Comparison of ENCODE assay signal across 22 mouse cellular contexts in the genomic region with DNA sequence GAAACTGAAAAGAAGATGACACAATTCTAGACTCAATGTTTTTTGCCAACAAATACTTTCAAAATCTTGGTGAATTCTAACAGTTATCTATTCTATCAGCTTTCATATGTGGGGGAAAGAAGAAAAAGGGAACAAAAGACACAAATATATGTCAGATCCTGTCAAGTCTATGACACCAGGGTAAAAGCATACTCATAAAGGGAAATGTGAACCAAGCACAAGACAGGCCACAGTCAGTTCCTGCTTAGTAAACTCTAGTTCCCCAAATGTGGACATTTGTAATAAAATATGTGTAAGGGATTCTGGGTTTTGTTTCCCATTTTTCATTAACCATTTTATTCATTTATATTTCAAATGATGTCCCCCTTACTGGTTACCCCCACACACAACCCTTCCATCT.
DNase-seq lines count a peak whose midpoint lies in the region; ATAC-seq and TF ChIP-seq lines count a peak whose summit lies in the region.
"Had no signal": no experiment of that assay in that cellular context is flagged by ENCODE, and none has a peak within 500 bp of the region (broad histone marks: within the 10 kb centered on the region; RNA-seq: fewer than 3 reads in every experiment).

No protein-coding gene starts in this region.

- dilution Hi-C loops in CH12.LX (cut with MboI; ENCODE audit: extremely low pct_ligation_motif_present, extremely low pct_unique_long_range_greater_than_20kb, low sequenced_read_pairs), result no loop called here

- peak; percentile 6 for DNase-seq in CH12.LX (ENCODE audit: extremely low read depth)
- DNase-seq in splenic B cell, adult 2 months (ENCODE audit: low read depth, low spot score), result peak; percentile 4
- no peak for DNase-seq in urinary bladder, postnatal 25 days (ENCODE audit: low spot score)
- DNase-seq: adrenal gland, postnatal 10 days; cerebellum, adult 18-20 months; cerebellum, adult 9-11 months; embryo, embryonic 11 days; gastrocnemius, postnatal 10 days; heart, adult 2 months; heart, postnatal 14 days had no signal

- no peak overlapping the region for H3K4me2 ChIP-seq in CH12.LX (ENCODE audit: insufficient read depth, low read depth, poor library complexity, severe bottlenecking)
- H3K4me2 ChIP-seq in hindbrain, embryonic 12.5 days (replicated peaks), result no peak overlapping the region
- H3K4me2 ChIP-seq: embryonic facial prominence, embryonic 15.5 days; forebrain, embryonic 12.5 days; heart, embryonic 11.5 days; heart, embryonic 15.5 days had no signal

- TF ChIP-seq POLR2A in CH12.LX (IDR thresholded peaks at IDR 0.05; ENCODE audit: low read depth, low read length), result no peak

- no peak for TF ChIP-seq RAD21 in CH12.LX (IDR thresholded peaks at IDR 0.05; ENCODE audit: low read depth, low read length)

- no peaks in the 10 kb centered on the region for H3K4me1 ChIP-seq in CH12.LX (ENCODE audit: control insufficient read depth in 1 of 2, insufficient read depth in 2 of 2)
- no peaks in the 10 kb centered on the region for H3K4me1 ChIP-seq in hindbrain, embryonic 12.5 days
- H3K4me1 ChIP-seq: embryonic facial prominence, embryonic 15.5 days; forebrain, embryonic 12.5 days; heart, embryonic 15.5 days had no signal

- no peak overlapping the region for H3K27ac ChIP-seq in CH12.LX (ENCODE audit: insufficient read depth, low read depth)
- no peak overlapping the region for H3K27ac ChIP-seq in hindbrain, embryonic 12.5 days
- H3K27ac ChIP-seq: embryonic facial prominence, embryonic 15.5 days; forebrain, embryonic 12.5 days; heart, adult 2 months; heart, embryonic 15.5 days had no signal

- no peaks in the 10 kb centered on the region for H3K36me3 ChIP-seq in CH12.LX (replicated peaks in 1 of 2; ENCODE audit: control insufficient read depth in 1 of 2, insufficient read depth in 1 of 2, low read length in 1 of 2)
- H3K36me3 ChIP-seq in splenic B cell, adult 2 months (ENCODE audit: control insufficient read depth, insufficient read depth, low read length, poor library complexity, severe bottlenecking), result no peaks in the 10 kb centered on the region
- no peaks in the 10 kb centered on the region for H3K36me3 ChIP-seq in hindbrain, embryonic 12.5 days
- H3K36me3 ChIP-seq: embryonic facial prominence, embryonic 15.5 days; forebrain, embryonic 12.5 days; G1E; heart, embryonic 15.5 days had no signal

- TF ChIP-seq CTCF in CH12.LX (conservative IDR thresholded peaks at IDR 0.05 in 1 of 2, IDR thresholded peaks at IDR 0.05 in 1 of 2; ENCODE audit: low read depth in 2 of 2, low read length in 2 of 2), result no peak

- in situ Hi-C loops in CH12.LX (cut with MboI; ENCODE audit: low pct_ligation_motif_present, low pct_unique_long_range_greater_than_20kb, low sequenced_read_pairs), result no loop called here

- no peak overlapping the region for H3K9ac ChIP-seq in CH12.LX (ENCODE audit: insufficient read depth, low read depth)
- H3K9ac ChIP-seq in hindbrain, embryonic 12.5 days, result no peak overlapping the region
- H3K9ac ChIP-seq: embryonic facial prominence, embryonic 15.5 days; forebrain, embryonic 12.5 days; heart, embryonic 15.5 days had no signal

- TF ChIP-seq EP300 in CH12.LX (IDR thresholded peaks at IDR 0.05; ENCODE audit: low read length), result no peak

- no peak overlapping the region for H3K4me3 ChIP-seq in CH12.LX (replicated peaks in 1 of 3; ENCODE audit: low read depth in 2 of 3, low read length in 2 of 3, poor library complexity in 1 of 3)
- H3K4me3 ChIP-seq in hindbrain, embryonic 12.5 days, result no peak overlapping the region
- H3K4me3 ChIP-seq: embryonic facial prominence, embryonic 15.5 days; forebrain, embryonic 12.5 days; heart, adult 2 months; heart, embryonic 15.5 days had no signal

- no peaks in the 10 kb centered on the region for H3K9me3 ChIP-seq in CH12.LX (replicated peaks; ENCODE audit: low read length)
- no peaks in the 10 kb centered on the region for H3K9me3 ChIP-seq in hindbrain, embryonic 12.5 days (replicated peaks)
- H3K9me3 ChIP-seq: embryonic facial prominence, embryonic 15.5 days; forebrain, embryonic 12.5 days; G1E; heart, embryonic 15.5 days had no signal

- peak; percentile 98 for ATAC-seq in common myeloid progenitor, adult 5-6 weeks (replicated peaks; ENCODE audit: low read depth, poor library complexity, severe bottlenecking)
- ATAC-seq in megakaryocyte, adult 5-6 weeks (ENCODE audit: poor library complexity, severe bottlenecking), result peak; percentile 97
- ATAC-seq in erythroblast, adult 5-6 weeks (replicated peaks; ENCODE audit: low FRiP score, poor library complexity, severe bottlenecking), result no peak
- no peak for ATAC-seq in hindbrain, embryonic 12.5 days (ENCODE audit: low FRiP score)
- ATAC-seq: forebrain, embryonic 16.5 days; hindbrain, embryonic 16.5 days; inflammation-experienced regulatory T-cells, adult 6 months had no signal

- H3K79me2 ChIP-seq in CH12.LX (replicated peaks; ENCODE audit: control insufficient read depth, extremely low read depth, insufficient read depth, poor library complexity, severe bottlenecking), result no peaks in the 10 kb centered on the region

- H3K27me3 ChIP-seq in CH12.LX (replicated peaks), result no peaks in the 10 kb centered on the region
- H3K27me3 ChIP-seq in splenic B cell, adult 2 months (ENCODE audit: control insufficient read depth, insufficient read depth, low read length, poor library complexity, severe bottlenecking), result no peaks in the 10 kb centered on the region
- H3K27me3 ChIP-seq in hindbrain, embryonic 12.5 days, result no peaks in the 10 kb centered on the region
- H3K27me3 ChIP-seq: embryonic facial prominence, embryonic 15.5 days; forebrain, embryonic 12.5 days; heart, embryonic 15.5 days had no signal

TF ChIP-seq in CH12.LX, 34 proteins besides CTCF, POLR2A, EP300 and RAD21:
- TF ChIP-seq UBTF (IDR thresholded peaks at IDR 0.05; ENCODE audit: low read depth, low read length) (no peak), CHD1 (IDR thresholded peaks at IDR 0.05; ENCODE audit: low read depth, low read length) (no peak), E2F4 (IDR thresholded peaks at IDR 0.05; ENCODE audit: insufficient replicate concordance, low read depth, low read length) (no peak), MEF2A (IDR thresholded peaks at IDR 0.05; ENCODE audit: borderline replicate concordance, low read depth, low read length) (no peak), MAZ (IDR thresholded peaks at IDR 0.05; ENCODE audit: low read depth, low read length) (no peak), ETS1 (conservative IDR thresholded peaks at IDR 0.05; ENCODE audit: low read depth, low read length) (no peak), MAFK (IDR thresholded peaks at IDR 0.05; ENCODE audit: insufficient replicate concordance, low read length) (no peak), JUN (IDR thresholded peaks at IDR 0.05; ENCODE audit: insufficient read depth, low read depth, low read length) (no peak), KAT2A (IDR thresholded peaks at IDR 0.05; ENCODE audit: insufficient replicate concordance, low read length) (no peak), ELF1 (IDR thresholded peaks at IDR 0.05; ENCODE audit: low read depth, low read length) (no peak), PAX5 (IDR thresholded peaks at IDR 0.05; ENCODE audit: low read length) (no peak), USF2 (conservative IDR thresholded peaks at IDR 0.05; ENCODE audit: low read depth, low read length) (no peak), BHLHE40 (IDR thresholded peaks at IDR 0.05; ENCODE audit: low read depth, low read length) (no peak)
TF ChIP-seq in CH12.LX: peak in this region for 0.

Comparison
In these comparisons a context has a peak if more than half of its experiments do, and no peak if none do; other contexts are left out.
1. ATAC-seq: peak in common myeloid progenitor, adult 5-6 weeks (single experiment) and megakaryocyte, adult 5-6 weeks (single experiment); none in erythroblast, adult 5-6 weeks (single experiment) and hindbrain, embryonic 12.5 days (single experiment).